Mouse (Mus musculus) testis, postnatal 10 days (tissue): Measurements from ENCODE around the gene Bcl2l15.
"Not testable (repeated sequence)": the region's sequence is repeated elsewhere in the genome, so short reads cannot be mapped to it uniquely, and the experiment has no call there.

ENCODE experiments used
- DNase-seq: peaks from one replicate; pipeline ENCODE4 v3.0.0; 2021; ENCODE audit warnings: low spot score

Gene Bcl2l15

DNA sequence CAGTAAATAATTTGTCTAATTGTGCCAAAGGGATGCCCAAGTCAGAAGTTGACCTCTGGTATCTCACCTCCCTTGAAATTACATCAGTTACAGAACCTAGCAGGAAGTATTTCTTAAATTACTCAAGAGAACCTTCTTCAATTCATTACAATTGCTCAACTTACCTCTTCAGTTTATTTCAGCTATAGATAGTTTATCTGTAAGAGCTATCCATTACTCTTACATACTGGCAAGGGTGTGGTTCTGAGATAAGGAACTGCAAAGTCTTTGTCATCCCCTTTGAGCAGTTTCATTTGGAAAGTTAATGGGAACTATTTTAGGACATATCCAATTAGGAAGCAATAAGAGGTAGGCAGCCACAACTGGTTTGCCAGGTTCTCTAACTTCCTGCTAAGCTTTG is at the start of gene Bcl2l15:
Gene Bcl2l15, plus strand, starts transcription at position 176 of the 400 bp plus-strand sequence.
- no peak for DNase-seq

DNA sequence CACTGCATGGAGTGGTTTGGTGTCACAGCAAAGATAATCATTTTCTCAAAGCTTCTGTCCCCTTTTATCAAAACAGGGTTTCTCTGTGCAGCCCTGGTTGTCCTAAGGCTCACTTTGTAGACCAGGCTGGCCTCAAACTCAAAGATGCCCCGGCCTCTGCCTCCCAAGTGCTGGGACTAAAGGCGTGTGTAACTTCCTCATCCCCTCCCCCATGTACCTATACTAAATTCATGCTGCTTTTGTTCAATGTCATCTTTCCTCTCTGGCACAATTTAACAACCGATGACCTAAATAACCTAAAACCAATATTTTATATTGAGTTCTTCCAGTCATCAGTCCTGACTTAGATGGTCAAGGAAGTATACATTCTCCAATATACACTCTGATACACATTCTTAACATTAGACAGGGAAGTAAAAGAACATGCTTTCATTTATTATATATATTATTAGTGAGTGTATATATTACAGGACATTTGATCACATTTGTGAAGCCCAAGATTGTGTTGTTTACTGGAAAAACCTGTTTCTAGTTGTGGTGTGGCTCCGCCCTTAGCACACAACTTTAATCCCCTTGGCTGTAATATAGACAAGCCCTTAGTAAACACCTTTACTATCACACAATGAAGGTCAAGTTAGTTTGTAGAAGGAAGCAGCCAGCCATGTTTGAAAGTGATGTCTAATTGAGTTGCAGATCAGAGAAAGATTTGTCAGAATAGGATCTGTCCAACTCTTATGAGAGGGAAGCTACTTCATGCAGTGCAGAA is 49.4 kb upstream of the Bcl2l15 start:
- no peak for DNase-seq

DNA sequence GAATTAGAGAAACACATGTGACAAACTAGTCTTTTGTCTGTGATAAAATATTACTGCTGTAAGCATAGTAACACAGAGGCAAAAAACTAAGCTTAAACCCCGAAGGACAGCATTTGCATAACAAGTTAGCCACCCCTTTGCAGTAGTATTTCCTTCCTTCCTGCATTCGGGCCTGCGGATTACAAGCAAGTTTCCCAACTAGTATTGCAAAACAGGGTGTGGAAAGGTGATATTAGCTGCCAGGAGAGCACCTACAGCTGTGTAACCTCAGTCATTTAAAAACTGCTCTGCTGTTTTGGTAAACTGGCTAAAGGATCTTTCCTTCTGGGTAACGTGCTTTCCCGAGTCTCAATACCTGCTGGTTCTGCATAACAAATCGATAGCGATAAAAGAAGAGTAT is 45.2 kb upstream of the Bcl2l15 start:
- no peak for DNase-seq

DNA sequence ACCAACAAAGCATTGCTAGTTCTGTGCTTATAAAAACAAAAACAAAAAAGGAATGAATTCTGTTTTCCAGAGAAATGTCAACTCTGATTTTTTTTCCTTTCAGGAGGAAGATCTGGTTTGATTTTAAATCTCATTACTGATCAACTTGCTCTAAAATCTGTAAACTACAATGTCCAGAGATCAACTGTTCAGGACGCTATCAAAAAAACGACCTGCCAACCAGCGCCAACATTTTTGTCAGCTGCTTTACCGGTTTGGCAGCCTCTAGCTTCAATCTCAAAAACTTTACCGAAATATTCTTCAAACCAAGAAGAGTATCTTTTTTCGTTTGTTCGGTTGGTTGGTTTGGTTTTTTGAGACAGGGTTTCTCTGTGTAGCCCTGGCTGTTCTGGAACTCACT is 43.3 kb upstream of the Bcl2l15 start:
- DNase-seq: no peak

DNA sequence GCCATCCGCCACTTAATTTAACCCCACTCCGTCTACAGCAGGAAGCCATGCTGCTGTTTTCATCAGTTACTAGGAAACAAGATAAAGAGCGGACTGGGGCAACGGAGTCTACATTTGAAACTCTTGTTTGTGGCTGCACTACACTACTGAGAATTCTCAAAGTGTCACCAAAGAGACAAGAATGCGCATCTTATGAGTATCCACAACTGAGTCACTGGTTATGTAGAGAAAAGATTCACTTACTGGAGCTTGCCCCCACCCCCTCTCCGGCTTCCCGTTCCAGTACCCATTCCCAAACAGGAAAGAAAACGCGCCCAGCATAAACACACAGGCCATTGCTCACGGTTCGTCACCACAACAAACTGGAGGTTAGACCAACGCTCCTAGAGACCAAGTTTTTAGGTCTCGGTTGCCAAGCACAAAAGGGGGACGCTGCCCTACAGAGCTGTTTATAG is 42.5 kb upstream of the Bcl2l15 start:
- no peak for DNase-seq

DNA sequence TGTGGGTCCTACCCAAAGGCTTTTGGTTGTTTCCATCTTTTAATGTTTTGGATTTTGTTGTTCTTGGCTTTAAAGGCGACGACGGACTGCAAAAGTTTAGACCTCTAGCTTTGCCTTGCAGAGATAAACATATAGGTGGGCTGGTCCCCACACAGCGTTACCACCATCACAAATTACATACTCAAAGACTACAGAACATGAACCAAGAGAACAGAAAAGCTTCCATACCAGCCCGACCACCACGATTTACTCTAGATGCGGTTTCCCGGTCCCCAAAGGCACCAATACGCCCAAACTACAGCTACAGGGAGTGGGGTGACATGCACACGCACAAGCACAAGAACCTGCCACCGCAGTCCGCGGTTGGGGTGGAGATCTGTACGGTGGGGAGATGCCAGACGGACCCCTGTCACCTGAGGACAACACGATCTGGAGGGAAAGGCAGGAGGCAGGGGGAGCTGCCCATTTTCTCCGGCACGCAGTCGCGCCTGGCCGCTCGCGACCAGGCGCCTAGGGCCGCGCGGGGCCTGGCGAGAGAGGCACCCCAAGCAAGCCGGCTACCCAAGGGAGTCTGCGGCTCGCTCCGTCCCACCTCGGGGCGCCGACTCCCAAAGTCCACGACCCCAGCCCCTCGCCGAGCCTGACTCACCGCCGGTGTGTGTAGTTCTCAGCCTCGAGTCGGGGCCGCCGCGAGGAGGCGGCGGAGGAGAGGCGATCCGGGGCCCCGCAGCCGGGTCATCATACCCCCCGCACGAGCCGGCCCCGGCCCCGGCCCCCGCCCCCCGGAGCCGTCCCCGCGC is 41.9 kb upstream of the Bcl2l15 start:
- peak; percentile 68 for DNase-seq

DNA sequence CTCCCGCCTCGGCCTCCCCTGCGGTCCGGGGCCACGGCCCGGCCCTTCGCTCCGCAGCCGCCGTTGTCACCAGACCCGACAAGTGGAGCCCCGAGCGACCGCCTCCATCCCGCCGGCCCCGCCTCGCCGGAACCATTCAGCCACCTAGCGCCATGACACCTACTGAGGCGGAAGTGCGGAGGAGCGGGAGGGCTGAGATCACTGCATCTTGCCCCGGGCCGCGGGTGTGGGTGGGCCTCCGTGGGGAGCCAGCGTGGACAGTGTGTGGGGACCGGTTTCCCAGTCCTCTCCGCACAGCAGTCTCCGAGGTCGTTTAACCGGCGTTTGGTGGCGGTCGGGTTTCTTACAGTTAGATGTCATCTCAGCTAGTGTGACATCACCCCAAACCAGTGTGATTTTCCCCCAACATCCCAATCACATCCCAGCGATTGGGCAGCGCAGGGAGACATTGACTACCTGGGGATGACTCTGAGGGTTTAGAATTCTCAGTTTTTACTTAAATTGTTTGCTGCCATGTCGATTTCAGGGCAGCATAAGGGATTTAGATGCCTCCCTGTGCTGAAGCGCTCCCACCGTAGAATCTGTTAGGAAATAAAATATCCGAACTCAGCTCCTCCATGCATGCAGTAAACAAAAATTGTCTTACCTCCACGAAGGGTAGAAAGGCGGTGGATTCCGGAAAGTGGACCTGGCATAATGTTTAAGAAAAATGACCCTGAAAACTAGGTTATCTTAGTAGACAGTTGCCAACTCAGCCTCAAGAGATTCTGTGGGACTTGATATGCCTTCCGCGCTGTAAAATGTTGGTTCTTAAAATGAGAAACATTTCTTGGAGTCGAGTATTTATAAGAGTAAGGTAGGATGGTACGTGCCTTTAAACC is 40.9 kb upstream of the Bcl2l15 start, which contains the start of gene Hipk1:
Gene Hipk1, minus strand, starts transcription at position 334 of the 881 bp plus-strand sequence.
- peak; percentile 93 for DNase-seq

DNA sequence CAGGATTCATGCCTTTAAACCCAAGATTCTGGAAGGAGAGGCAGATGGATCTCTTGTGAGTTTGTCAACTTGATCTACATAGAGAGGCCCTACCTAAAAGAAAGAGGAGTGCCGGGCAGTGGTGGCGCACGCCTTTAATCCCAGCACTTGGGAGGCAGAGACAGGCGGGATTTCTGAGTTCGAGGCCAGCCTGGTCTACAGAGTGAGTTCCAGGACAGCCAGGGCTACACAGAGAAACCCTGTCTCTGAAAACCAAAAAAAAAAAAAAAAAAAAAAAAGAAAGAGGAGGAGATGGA is 40.3 kb upstream of the Bcl2l15 start:
- not testable (repeated sequence) for DNase-seq

DNA sequence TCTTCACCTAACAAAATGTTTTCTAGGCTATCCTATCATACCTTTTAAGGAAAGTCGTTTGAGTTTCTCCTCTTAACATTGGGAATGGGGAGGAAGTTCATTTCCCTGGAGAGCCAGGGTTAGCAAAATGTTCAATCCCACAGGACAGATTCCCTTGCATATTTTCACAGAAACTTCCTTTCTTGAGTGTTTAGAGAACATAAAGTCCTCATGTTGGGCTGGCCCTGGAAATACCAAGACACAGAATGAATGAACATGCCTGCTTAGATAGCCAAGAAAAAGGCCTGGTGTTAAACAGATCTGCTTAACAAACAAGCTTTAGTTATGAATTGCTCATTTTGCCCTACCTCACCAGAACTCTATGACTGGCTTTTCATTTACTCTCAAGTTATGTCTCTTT is 39.8 kb upstream of the Bcl2l15 start:
- DNase-seq: no peak

DNA sequence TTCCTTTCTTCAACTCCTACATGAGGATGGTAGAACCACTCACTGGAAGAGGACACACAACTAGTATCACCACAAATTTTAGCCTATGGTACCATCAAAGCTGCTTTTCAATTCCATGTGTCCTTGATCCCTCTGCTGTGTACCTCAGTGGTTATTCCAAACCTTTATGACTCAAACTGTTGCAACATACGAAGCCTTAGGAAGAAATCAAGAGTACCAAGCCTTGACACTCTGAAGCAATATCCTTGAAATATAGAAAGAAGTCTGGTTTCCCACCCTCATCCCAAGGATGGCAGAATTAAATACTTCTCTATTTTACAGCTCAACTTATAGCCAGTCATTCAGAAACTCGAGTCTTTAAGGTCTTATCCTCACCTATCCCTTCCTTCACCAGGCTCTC is 36.0 kb upstream of the Bcl2l15 start:
- no peak for DNase-seq

DNA sequence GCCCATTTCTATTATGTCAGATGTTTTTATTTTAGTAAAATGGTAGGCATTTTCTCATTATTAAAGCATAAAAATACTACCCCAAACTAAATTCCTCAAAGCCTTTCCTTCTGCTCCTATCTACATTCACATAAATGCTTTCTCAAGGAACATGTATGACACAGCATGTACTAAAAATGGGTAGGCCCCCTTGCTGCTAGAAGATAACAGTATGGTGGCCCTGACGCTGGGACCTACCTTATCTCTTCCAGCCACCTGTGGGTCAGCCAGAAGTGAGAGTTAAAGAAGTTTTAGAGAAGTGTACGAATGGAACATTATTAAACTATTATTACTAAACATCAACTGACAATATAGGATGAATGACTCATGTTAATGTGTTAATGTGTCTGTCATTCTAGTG is 32.9 kb upstream of the Bcl2l15 start:
- no peak for DNase-seq

DNA sequence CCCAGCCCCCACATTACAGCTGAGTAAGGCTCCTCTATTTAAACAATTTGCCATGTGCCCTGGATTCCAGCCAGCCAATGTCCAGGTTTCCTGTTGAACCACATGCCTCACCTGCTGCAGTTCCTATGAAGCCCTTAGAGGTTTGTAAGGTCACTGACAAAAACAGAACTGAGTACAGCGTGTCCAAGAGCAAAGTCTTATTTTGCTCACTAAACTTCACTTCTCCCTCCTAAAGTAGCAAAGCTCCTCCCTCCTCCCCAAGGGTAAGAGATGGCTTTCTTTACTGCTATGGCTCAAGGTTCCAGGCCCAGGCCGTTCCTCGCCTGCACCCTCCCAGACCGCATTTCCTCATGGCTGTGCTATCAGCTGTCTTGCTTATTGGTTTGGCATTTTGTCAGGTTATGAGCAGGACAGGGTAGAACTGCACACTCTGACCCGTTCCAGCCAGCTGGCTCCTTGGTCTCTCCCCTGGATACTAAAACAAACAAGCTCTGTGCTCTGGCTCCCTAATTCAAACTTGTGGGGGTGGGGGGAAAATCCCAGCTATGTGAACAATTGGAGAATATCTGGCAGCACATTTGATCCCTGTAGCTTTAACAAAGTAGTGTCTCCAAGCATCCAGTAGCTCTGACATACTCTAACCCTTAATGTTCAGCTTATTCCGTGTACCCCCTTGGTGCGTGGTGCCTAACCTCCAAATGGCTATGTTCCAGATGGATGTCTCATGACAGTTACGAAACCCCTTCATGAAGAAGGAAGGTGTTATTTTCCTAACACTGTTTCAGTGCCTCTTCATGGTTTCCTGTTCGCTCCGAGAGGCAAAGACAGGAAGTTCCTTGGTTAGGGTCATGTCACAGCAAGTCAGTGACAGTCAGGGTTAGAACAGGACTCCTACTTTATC is 30.5 kb upstream of the Bcl2l15 start:
- DNase-seq: peak; percentile 63

DNA sequence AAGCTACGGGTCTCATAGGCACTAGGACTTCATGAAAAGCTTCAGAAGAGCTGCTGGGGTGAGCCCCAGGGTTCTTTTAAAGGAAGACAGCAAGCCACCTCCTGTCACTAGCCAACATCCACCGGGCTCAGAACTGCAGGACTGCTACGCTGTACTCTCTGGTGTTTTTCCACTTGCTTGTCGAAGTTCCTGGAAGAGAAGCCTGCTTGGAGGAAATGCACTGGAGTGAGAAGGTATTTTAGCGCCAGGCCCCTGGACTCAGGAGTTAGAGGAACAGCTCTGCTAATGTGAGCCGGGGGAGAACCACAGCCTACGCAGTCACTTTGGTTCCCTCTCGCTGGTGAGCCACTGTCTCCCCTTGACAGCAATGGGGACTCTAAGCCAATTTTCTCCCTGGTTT is 29.5 kb upstream of the Bcl2l15 start:
- DNase-seq: no peak

DNA sequence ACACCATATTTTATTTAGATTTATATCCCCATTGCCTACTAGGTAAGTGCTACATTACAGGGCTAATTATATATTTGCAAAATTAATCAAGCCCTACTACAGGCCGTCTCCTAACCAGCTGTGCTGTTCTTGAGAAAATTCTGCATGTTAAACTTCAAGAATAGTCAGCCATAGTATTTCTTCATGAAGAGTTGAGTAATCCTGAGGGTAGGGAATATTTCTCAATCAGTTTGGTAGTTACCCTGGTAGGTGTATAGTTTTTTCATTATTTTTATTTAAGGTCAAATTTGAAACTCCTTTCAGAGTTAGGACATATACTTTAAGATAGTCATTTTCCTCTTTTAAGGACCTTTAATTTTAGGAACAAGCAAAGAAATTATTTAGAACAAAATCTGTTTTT is 26.7 kb upstream of the Bcl2l15 start:
- DNase-seq: no peak

DNA sequence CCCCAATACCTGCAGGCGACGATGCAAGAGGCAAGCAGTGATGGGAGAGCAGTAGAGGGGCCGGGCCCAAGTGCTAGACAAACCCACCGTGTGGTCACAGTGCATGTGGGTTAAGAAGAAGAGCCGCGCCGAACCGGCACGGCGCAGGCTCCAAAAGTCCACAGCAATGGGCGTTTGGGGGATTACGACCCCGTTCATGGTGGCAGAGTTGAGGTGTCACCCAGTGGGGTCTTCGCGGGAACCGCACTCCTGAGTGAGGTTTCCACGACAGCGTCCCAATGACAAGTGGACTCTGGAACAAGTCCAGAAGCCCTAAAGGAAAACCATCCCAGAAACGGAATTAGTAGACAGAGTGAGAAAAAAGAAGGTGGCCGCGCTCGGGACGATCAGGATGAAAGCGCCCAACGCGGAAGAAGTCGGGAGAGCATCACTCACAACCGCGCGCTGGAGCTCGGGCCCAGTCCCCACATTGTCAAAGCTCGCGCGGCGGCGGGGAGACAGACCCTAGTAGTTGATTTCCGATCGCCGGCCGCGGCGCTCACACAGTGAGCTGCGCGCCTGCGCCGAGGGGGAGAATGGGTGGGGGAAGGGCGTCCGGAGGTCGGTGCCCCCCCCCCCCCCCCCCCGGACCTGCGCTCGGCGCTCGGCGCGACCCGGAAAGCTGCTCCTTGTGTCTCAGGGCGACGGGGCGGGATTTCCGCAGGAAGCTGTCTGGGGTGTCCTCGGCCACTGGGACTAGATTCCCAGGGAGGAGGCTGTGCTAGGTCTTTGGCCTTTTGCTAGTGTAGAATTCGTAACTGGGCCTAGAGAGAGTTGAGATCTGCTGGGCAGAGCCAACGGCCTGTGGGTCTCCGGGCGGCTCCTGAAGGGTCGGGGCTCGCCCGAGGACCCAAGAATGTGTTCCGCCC is 23.3 kb upstream of the Bcl2l15 start, which contains the start of the genes Dclre1b, Ap4b1 and Gm43064:
Gene Dclre1b, minus strand, starts transcription at position 554 of the 908 bp plus-strand sequence.
Gene Ap4b1, plus strand, starts transcription at position 630 of the 908 bp plus-strand sequence.
Gene Gm43064, plus strand, starts transcription at position 683 of the 908 bp plus-strand sequence.
- DNase-seq: peak; percentile 96

DNA sequence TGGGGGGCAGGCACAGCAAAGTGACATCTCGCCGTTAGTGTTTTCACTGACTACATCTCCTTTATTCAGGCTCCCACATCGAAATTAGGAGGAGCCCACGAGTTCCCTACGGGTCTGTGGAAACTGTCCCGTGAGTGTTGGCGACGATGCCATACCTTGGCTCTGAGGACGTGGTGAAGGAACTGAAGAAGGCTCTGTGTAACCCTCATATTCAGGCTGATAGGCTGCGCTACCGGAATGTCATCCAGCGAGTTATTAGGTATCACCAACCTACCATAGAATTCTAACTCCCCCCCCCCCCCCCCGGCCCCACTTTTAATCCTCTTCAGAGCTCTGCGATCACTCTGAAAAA is 22.6 kb upstream of the Bcl2l15 start:
- DNase-seq: no peak

DNA sequence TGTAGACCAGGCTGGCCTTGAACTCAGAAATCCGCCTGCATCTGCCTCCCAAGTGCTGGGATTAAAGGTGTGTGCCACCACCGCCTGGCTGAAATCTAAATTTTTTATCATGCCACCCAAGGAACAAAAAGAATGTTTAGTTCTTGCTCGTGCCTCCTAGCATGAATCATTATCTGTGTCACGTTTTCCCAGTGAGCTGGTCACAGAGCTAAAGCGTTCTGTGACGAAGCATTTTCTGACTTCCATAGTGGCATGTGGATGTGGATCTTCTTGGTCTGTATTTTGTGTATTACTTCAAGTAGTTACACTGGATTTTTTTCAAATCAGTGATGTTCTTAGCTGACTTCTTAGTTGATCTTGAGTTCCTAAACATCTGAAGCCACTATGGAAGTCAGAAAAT is 21.4 kb upstream of the Bcl2l15 start:
- DNase-seq: no peak

DNA sequence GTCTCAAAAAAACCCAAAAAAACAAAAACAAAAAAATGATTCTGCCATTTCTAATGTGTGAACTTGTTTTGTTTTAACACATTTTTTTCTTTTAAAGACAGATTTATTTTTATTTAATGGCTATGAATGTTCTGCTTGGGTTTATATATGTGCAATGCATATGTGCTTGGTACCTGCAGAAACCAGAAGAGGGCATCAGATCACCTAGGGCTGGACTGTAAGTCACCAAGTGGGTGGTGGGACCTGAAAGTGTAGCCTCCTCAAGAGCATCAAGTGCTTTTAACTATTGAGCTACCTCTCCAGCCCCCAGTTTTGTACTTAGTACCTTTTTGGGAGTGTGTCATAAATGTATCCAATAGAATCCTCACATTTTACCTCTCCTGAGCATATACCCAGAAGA is 4.9 kb upstream of the Bcl2l15 start:
- no peak for DNase-seq

DNA sequence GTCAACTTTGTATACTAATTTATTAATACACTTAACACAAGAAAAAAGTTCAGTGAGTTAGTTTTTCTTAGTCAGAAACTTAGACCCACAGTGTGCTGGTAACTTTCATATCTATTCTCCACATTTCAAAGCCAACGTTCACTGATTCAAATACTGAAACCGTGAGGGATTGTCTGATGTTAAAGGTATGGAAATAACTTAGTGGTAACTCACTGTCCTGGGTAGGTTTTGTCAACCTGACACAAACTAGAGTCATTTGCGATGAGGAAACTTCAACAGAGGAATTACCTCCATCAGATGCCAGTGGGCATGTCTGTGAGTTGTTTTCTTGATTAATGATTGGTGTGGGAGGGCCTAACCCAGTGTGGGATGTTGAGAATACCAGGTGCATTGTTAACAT is 3.4 kb upstream of the Bcl2l15 start:
- DNase-seq: no peak

DNA sequence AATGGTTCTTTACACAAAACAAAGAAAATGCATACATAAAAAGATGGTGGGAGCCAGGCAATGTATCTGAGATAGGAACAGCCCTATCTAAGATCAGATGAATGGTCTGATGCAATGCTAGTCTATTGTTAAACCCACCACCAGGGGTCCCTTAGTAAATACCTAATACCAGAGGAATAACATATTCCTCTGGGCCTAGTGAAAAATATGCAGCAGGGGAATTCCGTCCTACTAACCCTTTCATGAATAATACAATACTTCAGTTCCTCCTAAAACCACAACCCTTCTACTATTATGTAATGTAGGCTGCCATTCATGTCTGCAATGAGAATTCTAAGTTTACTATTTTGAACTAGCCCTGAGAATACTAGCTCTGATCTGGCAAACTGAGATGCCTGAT is 1.7 kb upstream of the Bcl2l15 start:
- not testable (repeated sequence) for DNase-seq
